Mouse (Mus musculus) brown adipose tissue, adult 24 weeks (tissue): Measurements from ENCODE around the gene Qtrt2. TPM values are rescaled to one million over a fixed set of nuclear protein-coding genes. Genes with fewer than 3 reads are reported as not detected.

ENCODE experiments used
- H3K27ac ChIP-seq: fragments of 200-500 bp; replicated peaks from 2 replicates; pipeline ENCODE4 v1.5.1; 2012; ENCODE audit warnings: low read depth, mild to moderate bottlenecking, low read length
- H3K4me1 ChIP-seq: fragments of 200-500 bp; 2 replicates; pipeline ENCODE4 v1.6.1; 2012; ENCODE audit warnings: low read length, mixed read lengths; ENCODE audit not compliant: control insufficient read depth, insufficient read depth, insufficient read length
- H3K4me3 ChIP-seq: fragments of 200-500 bp; 2 replicates; pipeline ENCODE4 v1.5.1; 2012; ENCODE audit warnings: low read depth, mild to moderate bottlenecking, low read length, moderate library complexity; ENCODE audit not compliant: insufficient read depth
- polyA plus RNA-seq: library from polyadenylated mRNA; stranded (reverse); fragments of >200 nt; gene quantifications from 2 replicates; pipeline ENCODE4 v1.2.4, GENCODE M21; 2012; ENCODE audit not compliant: missing spikeins, insufficient read depth, insufficient read length

The Qtrt2 gene
- polyA plus RNA-seq, 1 experiment: 6.6 TPM

DNA sequence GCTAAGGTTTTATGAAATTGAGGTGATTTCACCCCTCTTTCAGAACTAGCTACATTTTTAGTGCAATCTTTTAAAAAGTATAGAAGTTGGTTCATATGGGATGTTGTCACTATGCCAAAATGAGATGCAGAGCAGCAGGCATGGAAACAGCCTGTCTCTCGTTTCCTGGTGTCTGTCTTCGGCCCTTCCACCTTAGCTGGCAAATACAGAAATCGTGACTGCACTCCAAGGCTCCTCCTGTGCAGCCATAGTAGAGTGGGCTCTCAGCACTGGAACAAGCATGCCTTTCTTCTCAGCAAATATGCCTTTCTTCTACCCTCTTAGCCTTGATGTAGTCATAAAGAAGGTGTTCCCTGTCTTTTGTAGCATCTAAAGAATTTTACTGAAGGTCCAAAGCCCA lies 9.3 kb upstream of the Qtrt2 start:
- Histone ChIP-seq H3K4me1 (no peaks in the 10 kb centered on the region), H3K4me3 (no peak overlapping the region), H3K27ac (no peak overlapping the region)

DNA sequence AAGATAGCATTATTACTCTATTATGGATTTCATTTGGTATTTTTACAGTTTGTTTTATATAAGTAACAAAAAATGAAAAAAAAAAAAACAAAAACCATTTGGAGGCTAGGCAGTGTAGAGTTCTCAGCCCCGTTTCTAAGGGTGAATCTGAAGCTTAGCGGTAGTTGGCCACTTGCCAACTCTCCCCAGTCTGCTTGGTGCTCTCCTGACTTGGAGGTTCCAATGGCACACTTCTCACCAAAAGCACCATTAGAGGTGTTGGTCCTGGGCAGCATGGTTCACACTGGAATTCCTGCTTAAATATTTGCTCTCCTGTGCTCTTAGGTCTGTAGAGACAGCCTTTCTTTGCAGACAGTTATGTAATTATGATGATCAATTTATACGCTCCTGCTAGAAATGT lies 8.8 kb upstream of the Qtrt2 start:
- H3K4me3 ChIP-seq: no peak overlapping the region
- no peaks in the 10 kb centered on the region for H3K4me1 ChIP-seq
- no peak overlapping the region for H3K27ac ChIP-seq

DNA sequence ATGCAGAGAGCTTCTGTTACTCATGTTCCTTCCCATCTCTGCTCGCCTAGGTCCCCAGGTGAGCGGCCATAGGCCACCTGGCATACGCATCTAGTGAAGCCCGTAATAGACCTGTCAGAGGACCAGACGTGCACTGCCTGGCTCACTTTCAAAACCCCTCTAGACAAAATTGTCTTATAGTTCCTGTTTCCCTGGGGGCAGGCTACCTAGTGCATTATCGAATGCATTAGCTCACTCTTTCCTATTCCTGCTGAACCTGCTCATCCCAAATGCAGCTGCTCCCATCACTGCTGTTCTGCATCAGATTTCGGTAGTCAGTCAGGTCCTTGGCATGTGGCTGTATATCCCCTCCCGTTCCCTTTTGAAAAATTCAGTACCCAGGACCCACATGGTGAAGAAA lies 8.2 kb upstream of the Qtrt2 start:
- Histone ChIP-seq H3K4me1 (no peaks in the 10 kb centered on the region), H3K4me3 (no peak overlapping the region), H3K27ac (no peak overlapping the region)

- H3K4me3 ChIP-seq: no peak overlapping the region
- no peak overlapping the region for H3K27ac ChIP-seq
- no peaks in the 10 kb centered on the region for H3K4me1 ChIP-seq
Measured at GRCm38 (mm10) chr16:43933041-43933440, 6.4 kb upstream of the Qtrt2 start.

DNA sequence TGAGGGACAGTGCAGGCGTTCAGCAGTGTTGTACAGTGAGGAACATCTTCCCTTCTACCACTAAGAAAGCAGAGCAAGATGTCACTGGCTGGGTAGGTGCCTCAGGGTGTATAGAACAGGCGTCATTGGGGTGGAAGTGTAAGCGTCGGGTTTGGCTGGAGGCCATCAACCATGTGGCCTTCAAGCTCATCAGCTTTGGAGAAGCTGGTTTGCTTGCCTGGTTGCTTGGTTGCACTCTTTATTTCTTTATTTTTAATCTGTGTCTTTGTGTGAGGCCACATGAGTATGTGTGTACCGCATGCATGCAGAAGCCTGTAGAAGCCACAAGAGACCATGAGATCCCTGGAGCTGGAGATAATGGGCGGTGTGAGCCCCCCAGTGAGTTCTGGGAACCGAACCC lies 5.7 kb upstream of the Qtrt2 start:
- Histone ChIP-seq H3K4me3 (no peak overlapping the region), H3K27ac (no peak overlapping the region), H3K4me1 (no peaks in the 10 kb centered on the region)

GRCm38 (mm10) chr16:43931502-43931901 lies 4.9 kb upstream of the Qtrt2 start:
- no peak overlapping the region for H3K4me3 ChIP-seq
- H3K27ac ChIP-seq: no peak overlapping the region
- no peaks in the 10 kb centered on the region for H3K4me1 ChIP-seq

GRCm38 (mm10) chr16:43930577-43930976 lies 4.0 kb upstream of the Qtrt2 start:
- Histone ChIP-seq H3K27ac (no peak overlapping the region), H3K4me1 (no peaks in the 10 kb centered on the region), H3K4me3 (no peak overlapping the region)

DNA sequence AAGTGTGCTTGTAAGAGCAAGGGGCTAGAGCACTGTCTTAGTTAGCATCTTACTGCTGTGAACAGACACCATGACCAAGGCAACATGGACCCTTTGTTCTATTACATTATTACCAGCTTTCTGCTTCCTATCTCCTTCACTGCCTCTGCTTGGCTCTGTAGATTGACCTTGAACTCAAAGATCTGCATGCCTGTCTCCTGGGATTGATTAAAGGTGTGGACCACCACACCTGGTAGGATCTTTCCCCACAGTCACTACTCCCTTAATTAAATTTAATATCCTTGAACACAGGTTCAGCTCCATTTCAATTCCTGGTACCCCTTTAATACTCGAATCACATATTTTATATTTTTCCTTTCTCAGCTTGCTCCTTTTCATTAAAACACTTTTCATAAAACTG lies 763 bp downstream of the Qtrt2 start:
- Histone ChIP-seq H3K27ac (no peak overlapping the region), H3K4me1 (no peaks in the 10 kb centered on the region), H3K4me3 (no peak overlapping the region)

GRCm38 (mm10) chr16:43925001-43925558 lies 1.5 kb downstream of the Qtrt2 start:
- Histone ChIP-seq H3K4me1 (no peaks in the 10 kb centered on the region), H3K27ac (no peak overlapping the region), H3K4me3 (no peak overlapping the region)

DNA sequence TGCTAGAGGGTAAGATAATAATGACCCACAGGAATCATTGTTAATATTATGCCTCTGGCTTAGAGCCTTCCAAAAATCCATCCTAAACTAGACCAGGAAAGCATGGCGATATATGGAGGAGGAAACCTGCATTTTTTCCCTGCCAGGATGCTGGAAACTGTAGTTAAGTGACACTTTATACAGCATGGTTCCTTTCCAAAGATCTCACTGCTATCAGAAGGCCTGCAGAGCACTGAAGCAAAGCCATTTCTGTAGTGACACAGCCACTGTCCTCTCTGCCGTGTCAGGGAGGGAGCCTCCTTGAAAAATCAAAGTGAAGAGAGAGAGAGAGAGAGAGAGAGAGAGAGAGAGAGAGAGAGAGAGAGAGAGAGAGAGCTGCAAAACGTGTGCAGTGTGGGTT lies 4.0 kb downstream of the Qtrt2 start:
- Histone ChIP-seq H3K27ac (no peak overlapping the region), H3K4me3 (no peak overlapping the region)

DNA sequence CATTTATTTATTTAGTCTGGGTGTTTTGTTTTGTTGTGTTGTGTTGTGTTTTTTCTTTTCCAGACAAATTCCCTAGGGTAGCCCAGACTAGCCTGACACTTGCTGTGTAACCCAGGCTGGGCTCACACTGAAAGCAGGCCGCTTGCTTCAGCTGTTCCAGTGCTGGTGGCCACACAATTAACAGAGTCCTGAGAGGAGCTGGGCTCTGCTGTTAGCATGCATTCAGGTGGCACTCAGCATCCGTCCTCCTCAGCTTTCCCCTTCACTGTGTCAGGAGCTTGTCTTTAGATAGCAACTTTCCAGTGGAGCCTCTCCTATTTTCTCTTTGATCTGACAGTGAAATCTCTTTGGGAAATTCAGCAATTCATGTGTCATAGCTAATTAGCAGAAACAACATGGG lies 4.6 kb downstream of the Qtrt2 start:
- H3K4me1 ChIP-seq: no peaks in the 10 kb centered on the region
- H3K27ac ChIP-seq: no peak overlapping the region

More for the DNA sequence above, 4.0 kb downstream of the Qtrt2 start:
- no peaks in the 10 kb centered on the region for H3K4me1 ChIP-seq

DNA sequence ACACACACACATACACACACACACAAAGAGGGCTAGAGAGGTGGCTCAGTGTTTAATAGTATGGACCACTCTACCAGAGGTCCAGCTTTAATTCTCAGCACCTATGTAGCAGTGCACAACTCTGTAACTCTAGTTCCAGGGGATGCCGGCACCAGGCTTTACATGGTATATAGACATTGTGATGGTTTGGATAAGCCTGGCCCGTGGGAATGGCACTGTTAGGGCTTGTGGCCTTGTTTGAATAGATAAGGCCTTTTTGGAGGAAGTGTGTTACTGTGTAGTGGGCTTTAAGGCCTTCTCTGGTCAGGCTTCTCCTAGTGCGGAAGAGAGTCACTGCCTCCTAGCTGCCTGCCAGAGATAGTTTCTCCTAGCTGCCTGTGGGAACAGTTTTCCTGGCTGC lies 7.7 kb downstream of the Qtrt2 start:
- no peak overlapping the region for H3K4me3 ChIP-seq

More for the DNA sequence above, 4.6 kb downstream of the Qtrt2 start:
- no peak overlapping the region for H3K4me3 ChIP-seq

DNA sequence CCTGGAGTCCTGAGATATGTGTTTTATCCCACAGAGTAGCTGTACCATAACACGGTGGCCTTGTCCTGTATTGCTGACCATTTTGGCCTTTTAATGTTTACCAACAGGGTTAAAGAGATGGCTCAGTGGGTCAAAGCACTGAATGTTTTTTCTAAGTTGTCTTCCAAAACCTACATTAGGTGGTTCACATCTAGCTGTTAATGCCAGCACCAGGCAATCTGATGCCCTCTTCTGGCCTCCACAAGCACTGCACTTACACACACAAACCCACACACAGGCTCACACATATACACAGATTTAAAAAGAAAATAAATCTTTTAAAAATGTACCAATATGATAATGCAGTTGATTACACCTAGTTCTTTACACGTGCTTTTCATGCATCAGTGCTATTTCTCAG lies 17.7 kb downstream of the Qtrt2 start:
- no peaks in the 10 kb centered on the region for H3K4me1 ChIP-seq
- H3K27ac ChIP-seq: no peak overlapping the region

More for the DNA sequence above, 7.7 kb downstream of the Qtrt2 start:
- H3K27ac ChIP-seq: no peak overlapping the region
- H3K4me1 ChIP-seq: no peaks in the 10 kb centered on the region

GRCm38 (mm10) chr16:43900571-43900970 lies 26.0 kb downstream of the Qtrt2 start:
- Histone ChIP-seq H3K27ac (no peak overlapping the region), H3K4me3 (no peak overlapping the region), H3K4me1 (no peaks in the 10 kb centered on the region)

More for the DNA sequence above, 17.7 kb downstream of the Qtrt2 start:
- H3K4me3 ChIP-seq: no peak overlapping the region

- no peak overlapping the region for H3K4me3 ChIP-seq
- H3K4me1 ChIP-seq: no peaks in the 10 kb centered on the region
- H3K27ac ChIP-seq: no peak overlapping the region
Measured at GRCm38 (mm10) chr16:43900138-43900537, 26.5 kb downstream of the Qtrt2 start.

DNA sequence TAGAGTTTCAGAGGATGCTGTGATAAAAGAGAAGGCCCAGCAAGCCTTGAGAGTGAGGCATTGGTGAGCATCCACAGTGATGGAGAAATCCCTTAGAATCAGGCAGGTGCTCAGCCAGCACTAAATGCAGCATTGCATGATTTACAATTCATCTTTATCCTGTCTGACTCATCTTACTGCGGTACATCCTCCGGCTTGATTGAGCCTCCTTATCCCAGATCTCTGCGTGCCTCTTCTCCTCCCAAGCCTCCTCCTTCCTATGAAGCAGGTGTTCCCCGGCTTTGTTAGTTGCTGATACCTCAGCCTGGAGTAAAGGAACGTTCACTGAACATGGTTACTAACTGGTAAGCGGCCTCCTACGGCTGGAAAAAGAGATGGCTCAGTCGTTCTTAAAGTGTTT lies 32.1 kb downstream of the Qtrt2 start:
- no peak overlapping the region for H3K27ac ChIP-seq
- H3K4me3 ChIP-seq: no peak overlapping the region
- H3K4me1 ChIP-seq: no peaks in the 10 kb centered on the region
